Mouse (Mus musculus): ENCODE data around the gene Arhgap22. TPM values are rescaled to one million over a fixed set of nuclear protein-coding genes. Genes with fewer than 3 reads are reported as not detected.

Gene Arhgap22
- polyA plus RNA-seq, 1 experiment from 2014 or later, result 4.2 TPM

GRCm38 (mm10) chr14:33370056-33370455 lies 156.2 kb downstream of the Arhgap22 start:
- Histone ChIP-seq H3K36me3 (no peaks in the 10 kb centered on the region), H3K27ac (ENCODE audit: poor library complexity, severe bottlenecking) (no peak overlapping the region), H3K4me1 (replicated peaks) (peaks cover 12% of the 10 kb centered on the region), H3K9me3 (replicated peaks) (no peaks in the 10 kb centered on the region), H3K27me3 (replicated peaks) (no peaks in the 10 kb centered on the region), H3K9ac (0 out of 2 replicates have a peak overlapping the region, but pooled peaks have one; percentile 17), H3K4me2 (peak overlapping the region; percentile 61), H3K4me3 (no peak overlapping the region)
- 9% methylated on average over 7 of the region's 7 CpGs for WGBS
- no peak for ATAC-seq (ENCODE audit: insufficient number of reproducible peaks, low FRiP score)

- no peaks in the 10 kb centered on the region for H3K9me3 ChIP-seq (replicated peaks)
- no peaks in the 10 kb centered on the region for H3K27me3 ChIP-seq (replicated peaks)
- H3K4me3 ChIP-seq, result no peak overlapping the region
- H3K4me1 ChIP-seq (replicated peaks), result peaks cover 12% of the 10 kb centered on the region
- H3K9ac ChIP-seq, result no peak overlapping the region
- no peaks in the 10 kb centered on the region for H3K36me3 ChIP-seq
- ATAC-seq (ENCODE audit: insufficient number of reproducible peaks, low FRiP score), result 0 out of 2 replicates have a peak, but pooled peaks have one; percentile 19
- WGBS, result 18% methylated on average over 3 of the region's 3 CpGs
- H3K27ac ChIP-seq (ENCODE audit: poor library complexity, severe bottlenecking), result no peak overlapping the region
- no peak overlapping the region for H3K4me2 ChIP-seq
Observed at GRCm38 (mm10) chr14:33371248-33371647, 157.4 kb downstream of the Arhgap22 start.

- no peak overlapping the region for H3K4me3 ChIP-seq
- H3K4me2 ChIP-seq, result no peak overlapping the region
- no peaks in the 10 kb centered on the region for H3K9me3 ChIP-seq (replicated peaks)
- ATAC-seq (ENCODE audit: insufficient number of reproducible peaks, low FRiP score), result no peak
- peaks cover 12% of the 10 kb centered on the region for H3K4me1 ChIP-seq (replicated peaks)
- 20% methylated on average over 1 of the region's 1 CpGs for WGBS
- H3K27ac ChIP-seq (ENCODE audit: poor library complexity, severe bottlenecking), result no peak overlapping the region
- no peaks in the 10 kb centered on the region for H3K27me3 ChIP-seq (replicated peaks)
- H3K9ac ChIP-seq, result no peak overlapping the region
- H3K36me3 ChIP-seq, result peaks cover 5% of the 10 kb centered on the region; the same call in 1 of the 2 replicates
Observed at GRCm38 (mm10) chr14:33373271-33373670, 159.4 kb downstream of the Arhgap22 start.

GRCm38 (mm10) chr14:33374089-33374488 lies 160.3 kb downstream of the Arhgap22 start:
- 84% methylated on average over 1 of the region's 1 CpGs for WGBS
- ATAC-seq (ENCODE audit: insufficient number of reproducible peaks, low FRiP score), result no peak
- H3K4me3 ChIP-seq, result no peak overlapping the region
- peaks cover 8% of the 10 kb centered on the region; the same call in 1 of the 2 replicates for H3K36me3 ChIP-seq
- H3K27me3 ChIP-seq (replicated peaks), result no peaks in the 10 kb centered on the region
- H3K4me1 ChIP-seq (replicated peaks), result peaks cover 12% of the 10 kb centered on the region
- H3K9me3 ChIP-seq (replicated peaks), result no peaks in the 10 kb centered on the region
- no peak overlapping the region for H3K27ac ChIP-seq (ENCODE audit: poor library complexity, severe bottlenecking)
- no peak overlapping the region for H3K4me2 ChIP-seq
- no peak overlapping the region for H3K9ac ChIP-seq

GRCm38 (mm10) chr14:33377211-33377610 lies 163.4 kb downstream of the Arhgap22 start:
- H3K4me2 ChIP-seq, result no peak overlapping the region
- H3K27ac ChIP-seq (ENCODE audit: poor library complexity, severe bottlenecking), result no peak overlapping the region
- no peaks in the 10 kb centered on the region for H3K9me3 ChIP-seq (replicated peaks)
- H3K4me1 ChIP-seq (replicated peaks), result no peaks in the 10 kb centered on the region
- no peak overlapping the region for H3K9ac ChIP-seq
- ATAC-seq (ENCODE audit: insufficient number of reproducible peaks, low FRiP score), result no peak
- no peak overlapping the region for H3K4me3 ChIP-seq
- H3K36me3 ChIP-seq, result peaks cover 21% of the 10 kb centered on the region
- H3K27me3 ChIP-seq (replicated peaks), result no peaks in the 10 kb centered on the region
- WGBS, result 91% methylated on average over 3 of the region's 3 CpGs

GRCm38 (mm10) chr14:33378723-33379122 lies 164.9 kb downstream of the Arhgap22 start:
- WGBS, result 85% methylated on average over 5 of the region's 5 CpGs
- H3K4me2 ChIP-seq, result no peak overlapping the region
- no peak for ATAC-seq (ENCODE audit: insufficient number of reproducible peaks, low FRiP score)
- H3K27me3 ChIP-seq (replicated peaks), result no peaks in the 10 kb centered on the region
- H3K4me1 ChIP-seq (replicated peaks), result no peaks in the 10 kb centered on the region
- peaks cover 32% of the 10 kb centered on the region for H3K36me3 ChIP-seq
- H3K9me3 ChIP-seq (replicated peaks), result no peaks in the 10 kb centered on the region
- no peak overlapping the region for H3K4me3 ChIP-seq
- no peak overlapping the region for H3K9ac ChIP-seq
- H3K27ac ChIP-seq (ENCODE audit: poor library complexity, severe bottlenecking), result no peak overlapping the region

- H3K4me3 ChIP-seq, result no peak overlapping the region
- no peak overlapping the region for H3K27ac ChIP-seq (ENCODE audit: poor library complexity, severe bottlenecking)
- ATAC-seq (ENCODE audit: insufficient number of reproducible peaks, low FRiP score), result no peak
- no peak overlapping the region for H3K9ac ChIP-seq
- WGBS, result 80% methylated on average over 6 of the region's 6 CpGs
- H3K4me1 ChIP-seq (replicated peaks), result no peaks in the 10 kb centered on the region
- peaks cover 43% of the 10 kb centered on the region for H3K36me3 ChIP-seq
- no peaks in the 10 kb centered on the region for H3K9me3 ChIP-seq (replicated peaks)
- no peaks in the 10 kb centered on the region for H3K27me3 ChIP-seq (replicated peaks)
- H3K4me2 ChIP-seq, result no peak overlapping the region
Observed at GRCm38 (mm10) chr14:33380830-33381457, 167.1 kb downstream of the Arhgap22 start.

- Histone ChIP-seq H3K36me3 (peaks cover 13% of the 10 kb centered on the region), H3K27me3 (replicated peaks) (no peaks in the 10 kb centered on the region), H3K4me1 (replicated peaks) (no peaks in the 10 kb centered on the region), H3K9ac (no peak overlapping the region), H3K9me3 (replicated peaks) (no peaks in the 10 kb centered on the region), H3K27ac (ENCODE audit: poor library complexity, severe bottlenecking) (no peak overlapping the region), H3K4me3 (no peak overlapping the region), H3K4me2 (no peak overlapping the region)
- no peak for ATAC-seq (ENCODE audit: insufficient number of reproducible peaks, low FRiP score)
- WGBS, result 86% methylated on average over 5 of the region's 5 CpGs
Observed at GRCm38 (mm10) chr14:33398065-33398860, 184.4 kb downstream of the Arhgap22 start.

- Histone ChIP-seq H3K4me2 (no peak overlapping the region), H3K27ac (ENCODE audit: poor library complexity, severe bottlenecking) (no peak overlapping the region), H3K9ac (no peak overlapping the region), H3K9me3 (replicated peaks) (no peaks in the 10 kb centered on the region), H3K27me3 (replicated peaks) (no peaks in the 10 kb centered on the region), H3K4me1 (replicated peaks) (no peaks in the 10 kb centered on the region), H3K4me3 (no peak overlapping the region), H3K36me3 (peaks cover 13% of the 10 kb centered on the region)
- WGBS, result 81% methylated on average over 3 of the region's 3 CpGs
- ATAC-seq (ENCODE audit: insufficient number of reproducible peaks, low FRiP score), result no peak
Observed at GRCm38 (mm10) chr14:33400019-33400418, 186.2 kb downstream of the Arhgap22 start.

- 89% methylated on average over 1 of the region's 1 CpGs for WGBS
- Histone ChIP-seq H3K4me3 (no peak overlapping the region), H3K4me1 (replicated peaks) (no peaks in the 10 kb centered on the region), H3K36me3 (peaks cover 16% of the 10 kb centered on the region), H3K4me2 (no peak overlapping the region), H3K9ac (no peak overlapping the region), H3K9me3 (replicated peaks) (no peaks in the 10 kb centered on the region), H3K27me3 (replicated peaks) (no peaks in the 10 kb centered on the region), H3K27ac (ENCODE audit: poor library complexity, severe bottlenecking) (no peak overlapping the region)
- ATAC-seq (ENCODE audit: insufficient number of reproducible peaks, low FRiP score), result no peak
Observed at GRCm38 (mm10) chr14:33402331-33402730, 188.5 kb downstream of the Arhgap22 start.

- H3K36me3 ChIP-seq, result no peaks in the 10 kb centered on the region
- no peak overlapping the region for H3K4me3 ChIP-seq
- H3K4me2 ChIP-seq, result no peak overlapping the region
- no peaks in the 10 kb centered on the region for H3K9me3 ChIP-seq (replicated peaks)
- ATAC-seq (ENCODE audit: insufficient number of reproducible peaks, low FRiP score), result no peak
- peaks cover 16% of the 10 kb centered on the region for H3K4me1 ChIP-seq (replicated peaks)
- no peak overlapping the region for H3K27ac ChIP-seq (ENCODE audit: poor library complexity, severe bottlenecking)
- WGBS, result 84% methylated on average over 1 of the region's 1 CpGs
- no peak overlapping the region for H3K9ac ChIP-seq
- H3K27me3 ChIP-seq (replicated peaks), result no peaks in the 10 kb centered on the region
Observed at GRCm38 (mm10) chr14:33415746-33416145, 201.9 kb downstream of the Arhgap22 start.

All from heart, embryonic 12.5 days (tissue).